Mouse (Mus musculus) MEL (cell line): ENCODE data around the gene Tec. TPM values are rescaled to one million over a fixed set of nuclear protein-coding genes. Genes with fewer than 3 reads are reported as not detected.

Experiments used
- DNase-seq: peaks from one replicate; pipeline ENCODE4 v3.0.0; 2011; ENCODE audit warnings: low read depth, low spot score
- H3K27ac ChIP-seq: 2 replicates; pipeline ENCODE4 v1.5.1; 2012; ENCODE audit warnings: low read depth, mild to moderate bottlenecking, control low read depth, low read length, moderate library complexity; ENCODE audit not compliant: control insufficient read depth
- H3K27me3 ChIP-seq, 2 experiments: fragments of 150-350 bp in 1 of 2; sonication (generic) in 1 of 2; 2 replicates each; pipeline ENCODE4 v1.6.1; 2012; ENCODE audit warnings: low read length in 2 of 2, mild to moderate bottlenecking in 2 of 2, improper control_type of control experiment in 1 of 2, moderate library complexity in 1 of 2; ENCODE audit not compliant: insufficient read depth in 2 of 2, control insufficient read depth in 1 of 2
- H3K36me3 ChIP-seq, 2 experiments: 2 replicates each; pipeline ENCODE4 v1.6.1; 2012 to 2014; ENCODE audit warnings: low read length in 2 of 2, improper control_type of control experiment in 1 of 2, inconsistent platforms in 1 of 2, mild to moderate bottlenecking in 1 of 2; ENCODE audit not compliant: insufficient read depth in 2 of 2, control insufficient read depth in 1 of 2
- H3K4me1 ChIP-seq, 2 experiments: fragments of 150-350 bp in 1 of 2; sonication (generic) in 1 of 2; 2 replicates each; pipeline ENCODE4 v1.6.1; 2012; ENCODE audit warnings: low read length in 2 of 2, improper control_type of control experiment in 1 of 2, mild to moderate bottlenecking in 1 of 2; ENCODE audit not compliant: insufficient read depth in 2 of 2, control insufficient read depth in 1 of 2
- H3K4me3 ChIP-seq, 2 experiments: fragments of 150-350 bp in 1 of 2; sonication (generic) in 1 of 2; 2 replicates each; pipeline ENCODE4 v1.5.1; 2012; ENCODE audit warnings: low read depth in 2 of 2, low read length in 2 of 2, mild to moderate bottlenecking in 2 of 2, moderate library complexity in 2 of 2, control low read depth in 1 of 2, improper control_type of control experiment in 1 of 2; ENCODE audit not compliant: control insufficient read depth in 1 of 2, insufficient read depth in 1 of 2
- H3K79me2 ChIP-seq: 2 replicates; pipeline ENCODE4 v1.6.1; 2012; ENCODE audit warnings: mild to moderate bottlenecking, low read length, moderate library complexity; ENCODE audit not compliant: control insufficient read depth, poor library complexity, insufficient read depth
- H3K9ac ChIP-seq: 2 replicates; pipeline ENCODE4 v1.6.1; 2012; ENCODE audit warnings: low read depth, mild to moderate bottlenecking, control low read depth, low read length, moderate library complexity; ENCODE audit not compliant: control insufficient read depth, poor library complexity, severe bottlenecking
- H3K9me3 ChIP-seq: fragments of 150-350 bp; sonication (generic); replicated peaks from 2 replicates; pipeline ENCODE4 v1.6.1; 2012; ENCODE audit warnings: mild to moderate bottlenecking, low read length, improper control_type of control experiment, moderate library complexity; ENCODE audit not compliant: insufficient read depth
- BHLHE40 ChIP-seq: IDR thresholded peaks from 2 replicates; pipeline ENCODE4 v1.6.1; 2012; ENCODE audit warnings: low read depth, mild to moderate bottlenecking, inconsistent platforms, low read length, improper control_type of control experiment, borderline replicate concordance
- CHD1 ChIP-seq: IDR thresholded peaks from 2 replicates; pipeline ENCODE4 v1.6.1; 2012; ENCODE audit warnings: low read depth, mild to moderate bottlenecking, inconsistent platforms, low read length, improper control_type of control experiment
- CTCF ChIP-seq, 3 experiments: IDR thresholded peaks in 2 of 3; conservative IDR thresholded peaks in 1 of 3; 2 replicates each; pipeline ENCODE4 v1.5.1; 2011 to 2012; ENCODE audit warnings: low read length in 3 of 3, low read depth in 2 of 3, mild to moderate bottlenecking in 2 of 3, improper control_type of control experiment in 1 of 3, inconsistent platforms in 1 of 3, mixed read lengths in 1 of 3, moderate library complexity in 1 of 3; ENCODE audit not compliant: control insufficient read depth in 1 of 3, insufficient read depth in 1 of 3, poor library complexity in 1 of 3, severe bottlenecking in 1 of 3
- E2F4 ChIP-seq: IDR thresholded peaks from 2 replicates; pipeline ENCODE4 v1.6.1; 2011; ENCODE audit warnings: low read depth, low read length, improper control_type of control experiment, borderline replicate concordance
- ELF1 ChIP-seq: IDR thresholded peaks from 2 replicates; pipeline ENCODE4 v1.6.1; 2014; ENCODE audit warnings: low read depth, mild to moderate bottlenecking, inconsistent platforms, low read length, improper control_type of control experiment, moderate library complexity
- EP300 ChIP-seq, 2 experiments: IDR thresholded peaks; 2 replicates each; pipeline ENCODE4 v1.6.1; 2011; ENCODE audit warnings: improper control_type of control experiment in 2 of 2, low read length in 2 of 2, low read depth in 1 of 2, mild to moderate bottlenecking in 1 of 2
- ETS1 ChIP-seq: IDR thresholded peaks from 2 replicates; pipeline ENCODE4 v1.6.1; 2012; ENCODE audit warnings: low read depth, mild to moderate bottlenecking, inconsistent platforms, low read length, improper control_type of control experiment, moderate library complexity
- GABPA ChIP-seq: IDR thresholded peaks from 2 replicates; pipeline ENCODE4 v1.6.1; 2012; ENCODE audit warnings: low read depth, mild to moderate bottlenecking, inconsistent platforms, low read length, improper control_type of control experiment, moderate library complexity
- HCFC1 ChIP-seq: IDR thresholded peaks from 2 replicates; pipeline ENCODE4 v1.6.1; 2012; ENCODE audit warnings: low read depth, mild to moderate bottlenecking, inconsistent platforms, low read length, improper control_type of control experiment, moderate library complexity
- MAFK ChIP-seq: IDR thresholded peaks from 2 replicates; pipeline ENCODE4 v1.6.1; 2011; ENCODE audit warnings: low read depth, mild to moderate bottlenecking, low read length, improper control_type of control experiment, borderline replicate concordance
- MAX ChIP-seq: IDR thresholded peaks from 2 replicates; pipeline ENCODE4 v1.6.1; 2011; ENCODE audit warnings: low read length, improper control_type of control experiment
- MEF2A ChIP-seq: IDR thresholded peaks from 2 replicates; pipeline ENCODE4 v1.6.1; 2014; ENCODE audit warnings: low read depth, mild to moderate bottlenecking, inconsistent platforms, low read length, improper control_type of control experiment; ENCODE audit not compliant: poor library complexity, insufficient replicate concordance, severe bottlenecking; ENCODE audit errors: extremely low read depth
- MXI1 ChIP-seq: IDR thresholded peaks from 2 replicates; pipeline ENCODE4 v1.6.1; 2011; ENCODE audit warnings: mild to moderate bottlenecking, low read depth, low read length, improper control_type of control experiment
- MYB ChIP-seq: IDR thresholded peaks from 2 replicates; pipeline ENCODE4 v1.6.1; 2011; ENCODE audit warnings: mild to moderate bottlenecking, low read depth, low read length, improper control_type of control experiment
- MYC ChIP-seq: IDR thresholded peaks from 2 replicates; pipeline ENCODE4 v1.6.1; 2011; ENCODE audit warnings: low read depth, mild to moderate bottlenecking, low read length, improper control_type of control experiment, moderate library complexity
- NELFE ChIP-seq: IDR thresholded peaks from 2 replicates; pipeline ENCODE4 v1.6.1; 2011; ENCODE audit warnings: low read depth, low read length, improper control_type of control experiment
- NRF1 ChIP-seq: IDR thresholded peaks from 2 replicates; pipeline ENCODE4 v1.6.1; 2014; ENCODE audit warnings: low read depth, mild to moderate bottlenecking, inconsistent platforms, low read length, improper control_type of control experiment, moderate library complexity; ENCODE audit not compliant: poor library complexity, insufficient read depth, severe bottlenecking
- POLR2A ChIP-seq, 2 experiments: IDR thresholded peaks; 2 replicates each; pipeline ENCODE4 v1.6.1; 2011 to 2012; ENCODE audit warnings: low read length in 2 of 2, mild to moderate bottlenecking in 2 of 2, control low read depth in 1 of 2, improper control_type of control experiment in 1 of 2, low read depth in 1 of 2, moderate library complexity in 1 of 2; ENCODE audit not compliant: control insufficient read depth in 1 of 2, insufficient read depth in 1 of 2, poor library complexity in 1 of 2
- POLR2AphosphoS2 ChIP-seq: IDR thresholded peaks from 2 replicates; pipeline ENCODE4 v1.6.1; 2011; ENCODE audit warnings: low read length, improper control_type of control experiment
- RAD21 ChIP-seq: IDR thresholded peaks from 2 replicates; pipeline ENCODE4 v1.6.1; 2011; ENCODE audit warnings: mild to moderate bottlenecking, low read depth, low read length, improper control_type of control experiment
- SIN3A ChIP-seq: IDR thresholded peaks from 2 replicates; pipeline ENCODE4 v1.6.1; 2012; ENCODE audit warnings: low read length, improper control_type of control experiment, inconsistent platforms
- SMC3 ChIP-seq: IDR thresholded peaks from 2 replicates; pipeline ENCODE4 v1.6.1; 2011; ENCODE audit warnings: low read depth, low read length, improper control_type of control experiment
- TBP ChIP-seq: IDR thresholded peaks from 2 replicates; pipeline ENCODE4 v1.8.0; 2011; ENCODE audit warnings: low read depth, low read length, improper control_type of control experiment
- TCF12 ChIP-seq: IDR thresholded peaks from 2 replicates; pipeline ENCODE4 v1.6.1; 2014; ENCODE audit warnings: low read depth, mild to moderate bottlenecking, inconsistent platforms, low read length, improper control_type of control experiment, moderate library complexity
- USF2 ChIP-seq, 2 experiments: IDR thresholded peaks; 2 replicates each; pipeline ENCODE4 v1.6.1; 2011 to 2012; ENCODE audit warnings: improper control_type of control experiment in 2 of 2, low read length in 2 of 2, borderline replicate concordance in 1 of 2, inconsistent platforms in 1 of 2, low read depth in 1 of 2, mild to moderate bottlenecking in 1 of 2; ENCODE audit not compliant: insufficient read depth in 1 of 2
- ZC3H11A ChIP-seq: IDR thresholded peaks from 2 replicates; pipeline ENCODE4 v1.6.1; 2012; ENCODE audit warnings: low read depth, mild to moderate bottlenecking, inconsistent platforms, low read length, improper control_type of control experiment
- ZMIZ1 ChIP-seq: IDR thresholded peaks from 2 replicates; pipeline ENCODE4 v1.6.1; 2012; ENCODE audit warnings: low read depth, mild to moderate bottlenecking, inconsistent platforms, low read length, improper control_type of control experiment, moderate library complexity
- polyA plus RNA-seq, 2 experiments: library from polyadenylated mRNA; stranded (reverse) in 1 of 2; unstranded in 1 of 2; fragments of >175 nt in 1 of 2; fragments of >200 nt in 1 of 2; gene quantifications; 2 replicates each; pipeline versions ENCODE4 v1.2.1 to v1.2.4; 2012; ENCODE audit warnings: low replicate concordance in 2 of 2, low read depth in 1 of 2; ENCODE audit not compliant: insufficient read length in 2 of 2, insufficient read depth in 1 of 2, missing spikeins in 1 of 2
- total RNA-seq: library from RNA; depleted of rRNA; stranded (reverse); fragments of 300-350 nt; gene quantifications from 2 replicates; pipeline ENCODE4 v1.2.3, GENCODE M21; 2012; rRNA removed

The Tec gene
- total RNA-seq (44.8 and 57.4 TPM in 2 replicates), polyA plus RNA-seq (10 to 100 TPM in 1 of 2 experiments, not detected in 1; 61.1 TPM)

DNA sequence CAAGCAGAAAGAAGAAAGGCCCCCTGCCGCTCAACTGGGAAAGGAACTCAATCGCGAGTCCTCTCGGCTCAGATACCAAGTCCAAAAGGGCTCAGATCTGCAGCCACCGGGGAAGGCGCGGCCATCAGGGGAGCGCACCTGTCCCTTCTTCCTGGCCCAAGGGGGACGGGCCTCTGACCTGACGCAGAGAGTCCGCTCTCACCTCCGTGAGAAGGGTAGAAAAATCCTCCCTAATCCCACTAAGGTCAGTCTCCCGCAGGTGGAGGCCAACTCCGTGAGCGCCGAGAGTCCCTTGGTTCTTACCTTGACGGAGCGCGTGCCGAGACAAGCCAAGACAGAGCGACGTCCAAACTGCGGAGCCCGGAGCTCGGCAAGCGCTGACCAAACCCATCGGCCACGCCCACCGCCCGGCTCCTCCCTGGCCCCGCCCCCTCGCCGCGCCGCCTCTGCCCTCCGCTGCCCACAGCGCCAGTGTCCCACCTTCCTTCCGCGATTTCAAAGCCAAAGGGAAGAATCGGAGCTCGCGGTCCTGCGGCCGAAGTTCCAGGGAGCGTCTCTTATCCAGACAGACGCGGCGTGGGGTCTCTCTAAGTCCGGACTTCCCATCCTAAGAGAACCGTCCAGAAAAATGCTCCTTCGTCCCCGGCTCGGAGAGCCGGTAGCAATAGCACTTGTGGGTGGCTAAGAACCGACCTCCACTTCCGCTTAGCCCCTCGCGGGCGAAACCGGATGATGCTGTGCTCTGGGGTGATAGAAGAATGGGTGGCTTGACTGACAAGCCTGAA lies at the start of gene Tec:
Gene Tec, minus strand, starts transcription at position 393 of the 785 bp plus-strand sequence.
- peaks cover 0 to 41% of the 10 kb centered on the region in 2 experiments; a peak in 2 of 4 replicates for H3K36me3 ChIP-seq
- peak within 1 kb of the TSS; percentile 83 for H3K27ac ChIP-seq
- H3K79me2 ChIP-seq = peaks cover 48% of the 10 kb centered on the region
- no peaks in the 10 kb centered on the region for H3K27me3 ChIP-seq
- no peaks in the 10 kb centered on the region for H3K9me3 ChIP-seq
- TF ChIP-seq USF2 (IDR thresholded peaks at IDR 0.05; ENCODE audit: borderline replicate concordance in 1 of 2, insufficient read depth in 1 of 2, low read depth in 1 of 2, low read length in 2 of 2) = no peak
- TF ChIP-seq BHLHE40 = no peak
- peak; percentile 38; the same call in 1 of the 2 replicates for TF ChIP-seq ETS1
- TF ChIP-seq GABPA = no peak
- peak; percentile 52; the same call in 1 of the 2 replicates for TF ChIP-seq SIN3A
- peak; percentile 87 for TF ChIP-seq ZMIZ1
- no peak for TF ChIP-seq MAFK
- peak; percentile 65 for TF ChIP-seq TCF12
- TF ChIP-seq HCFC1 = peak; percentile 52; the same call in 1 of the 2 replicates
- no peak for TF ChIP-seq MYC
- no peak for TF ChIP-seq MEF2A
- peak; percentile 84 for TF ChIP-seq TBP
- peak; percentile 54 to 93; a peak in 3 of 4 replicates for TF ChIP-seq POLR2A (IDR thresholded peaks at IDR 0.05; ENCODE audit: control insufficient read depth in 1 of 2, insufficient read depth in 1 of 2, low read depth in 1 of 2, low read length in 2 of 2, poor library complexity in 1 of 2)
- 0 out of 2 replicates have a peak, but pooled peaks have one; percentile 11 for TF ChIP-seq NRF1
- peak; percentile 84; the same call in 1 of the 2 replicates for TF ChIP-seq POLR2AphosphoS2
- TF ChIP-seq MYB = no peak
- TF ChIP-seq CTCF (IDR thresholded peaks at IDR 0.05 in 2 of 3, conservative IDR thresholded peaks at IDR 0.05 in 1 of 3; ENCODE audit: control insufficient read depth in 1 of 3, insufficient read depth in 1 of 3, low read depth in 2 of 3, low read length in 3 of 3, poor library complexity in 1 of 3, severe bottlenecking in 1 of 3) = 0 out of 6 replicates have a peak, but pooled peaks of 1 of the 3 experiments have one; percentile 0
- no peak for TF ChIP-seq ZC3H11A
- no peak for TF ChIP-seq E2F4
- TF ChIP-seq SMC3 = no peak
- peak; percentile 70; the same call in 1 of the 2 replicates for TF ChIP-seq MXI1
- TF ChIP-seq CHD1 = no peak
- TF ChIP-seq EP300 (IDR thresholded peaks at IDR 0.05; ENCODE audit: low read depth in 1 of 2, low read length in 2 of 2) = peak in 1 of 2 experiments; percentile 24; a peak in 1 of 4 replicates
- TF ChIP-seq MAX = peak; percentile 44; the same call in 1 of the 2 replicates
- TF ChIP-seq RAD21 = no peak
- TF ChIP-seq NELFE = peak; percentile 92
- peak; percentile 70 for TF ChIP-seq ELF1
- TF ChIP-seq, all 39 proteins: peak for 15
- Histone ChIP-seq H3K9ac (peak within 1 kb of the TSS; percentile 75), H3K4me3 (peak within 1 kb of the TSS; percentile 64 to 68), H3K4me1 (peaks cover 15 to 36% of the 10 kb centered on the region in 2 experiments)
- DNase-seq = peak; percentile 92
